Mouse (Mus musculus): ENCODE measurements around the gene Umad1.
A peak's percentile ranks its signal among the peaks of the same experiment; 100 is the strongest.

Gene Umad1

GRCm38 (mm10) chr6:8415823-8416222, 156.7 kb downstream of the Umad1 start:
- DNase-seq (ENCODE audit: extremely low read depth, low read depth), result no peak

- DNase-seq (ENCODE audit: extremely low read depth, low read depth), result no peak
Measured at GRCm38 (mm10) chr6:8416802-8417569, 157.9 kb downstream of the Umad1 start.

- DNase-seq (ENCODE audit: extremely low read depth, low read depth), result no peak
Measured at GRCm38 (mm10) chr6:8419485-8420186, 160.5 kb downstream of the Umad1 start.

- no peak for DNase-seq (ENCODE audit: extremely low read depth, low read depth)
Measured at GRCm38 (mm10) chr6:8420187-8420503, 161.1 kb downstream of the Umad1 start.

- no peak for DNase-seq (ENCODE audit: extremely low read depth, low read depth)
Measured at GRCm38 (mm10) chr6:8421421-8421820, 162.3 kb downstream of the Umad1 start.

GRCm38 (mm10) chr6:8421959-8422581, 163.0 kb downstream of the Umad1 start:
- DNase-seq (ENCODE audit: extremely low read depth, low read depth), result no peak

GRCm38 (mm10) chr6:8423142-8423541, 164.1 kb downstream of the Umad1 start:
- DNase-seq (ENCODE audit: extremely low read depth, low read depth), result peak; percentile 67

- DNase-seq (ENCODE audit: extremely low read depth, low read depth), result no peak
Measured at GRCm38 (mm10) chr6:8427692-8428091, 168.6 kb downstream of the Umad1 start.

- DNase-seq (ENCODE audit: extremely low read depth, low read depth), result no peak
Measured at GRCm38 (mm10) chr6:8430610-8431234, 171.6 kb downstream of the Umad1 start.

- DNase-seq (ENCODE audit: extremely low read depth, low read depth), result no peak
Measured at GRCm38 (mm10) chr6:8433179-8433578, 174.1 kb downstream of the Umad1 start.

- DNase-seq (ENCODE audit: extremely low read depth, low read depth), result no peak
Measured at GRCm38 (mm10) chr6:8437937-8438336, 178.8 kb downstream of the Umad1 start.

- DNase-seq (ENCODE audit: extremely low read depth, low read depth), result no peak
Measured at GRCm38 (mm10) chr6:8441814-8442213, 182.7 kb downstream of the Umad1 start.

GRCm38 (mm10) chr6:8446786-8447185, 187.7 kb downstream of the Umad1 start:
- no peak for DNase-seq (ENCODE audit: extremely low read depth, low read depth)

- DNase-seq (ENCODE audit: extremely low read depth, low read depth), result no peak
Measured at GRCm38 (mm10) chr6:8455599-8455998, 196.5 kb downstream of the Umad1 start.

- no peak for DNase-seq (ENCODE audit: extremely low read depth, low read depth)
Measured at GRCm38 (mm10) chr6:8458596-8458995, 199.5 kb downstream of the Umad1 start.

GRCm38 (mm10) chr6:8462447-8462846, 203.4 kb downstream of the Umad1 start:
- no peak for DNase-seq (ENCODE audit: extremely low read depth, low read depth)

GRCm38 (mm10) chr6:8465388-8465787, 206.3 kb downstream of the Umad1 start:
- no peak for DNase-seq (ENCODE audit: extremely low read depth, low read depth)

- DNase-seq (ENCODE audit: extremely low read depth, low read depth), result no peak
Measured at GRCm38 (mm10) chr6:8465985-8466384, 206.9 kb downstream of the Umad1 start.

- DNase-seq (ENCODE audit: extremely low read depth, low read depth), result no peak
Measured at GRCm38 (mm10) chr6:8467667-8468337, 208.7 kb downstream of the Umad1 start.

GRCm38 (mm10) chr6:8469918-8470317, 210.8 kb downstream of the Umad1 start:
- DNase-seq (ENCODE audit: extremely low read depth, low read depth), result no peak

- DNase-seq (ENCODE audit: extremely low read depth, low read depth), result no peak
Measured at GRCm38 (mm10) chr6:8472125-8472524, 213.0 kb downstream of the Umad1 start.
